ENCODE assay signal across 8 mouse cellular contexts in genomic region chr17:87671890-87672660, GRCm38 (mm10). TPM values are rescaled to one million over a fixed set of nuclear protein-coding genes. Genes with fewer than 3 reads are reported as not detected.
DNase-seq lines count a peak whose midpoint lies in the region; ATAC-seq and TF ChIP-seq lines count a peak whose summit lies in the region.

Msh2 (plus strand) TSS chr17:87672330.

- peak within 1 kb of the TSS; percentile 86 to 87 for H3K4me3 ChIP-seq in MEL (ENCODE audit: control insufficient read depth in 1 of 2, insufficient read depth in 1 of 2, low read depth in 2 of 2, low read length in 2 of 2)
- H3K4me3 ChIP-seq in cerebellum, adult 2 months (replicated peaks; ENCODE audit: insufficient read depth, low read depth, low read length) = peak within 1 kb of the TSS; percentile 80
- peak within 1 kb of the TSS; percentile 89 for H3K4me3 ChIP-seq in forebrain, postnatal 0 days (ENCODE audit: low read depth, low read length)
- peak within 1 kb of the TSS; percentile 80 for H3K4me3 ChIP-seq in lung, embryonic 15.5 days

- no peak for TF ChIP-seq EP300 in MEL (IDR thresholded peaks at IDR 0.05; ENCODE audit: low read depth in 1 of 2, low read length in 2 of 2)

- peaks cover 0 to 6% of the 10 kb centered on the region in 2 experiments; a peak in 1 of 4 replicates for H3K36me3 ChIP-seq in MEL (ENCODE audit: control insufficient read depth in 1 of 2, insufficient read depth in 2 of 2, low read length in 2 of 2)
- no peaks in the 10 kb centered on the region for H3K36me3 ChIP-seq in forebrain, postnatal 0 days (ENCODE audit: insufficient read depth)
- no peaks in the 10 kb centered on the region for H3K36me3 ChIP-seq in lung, embryonic 15.5 days

- under 1% methylated on average over 44 of the region's 44 CpGs for WGBS in cerebellum, adult 2 months
- 1% methylated on average over 44 of the region's 44 CpGs for WGBS in forebrain, postnatal 0 days
- under 1% methylated on average over 44 of the region's 44 CpGs for WGBS in lung, embryonic 15.5 days

- peak; percentile 99 for ATAC-seq in forebrain, postnatal 0 days
- ATAC-seq in lung, embryonic 15.5 days (ENCODE audit: borderline replicate concordance, extremely low read depth, low FRiP score, low TSS enrichment) = peak; percentile 100

- no peaks in the 10 kb centered on the region for H3K27me3 ChIP-seq in MEL (ENCODE audit: control insufficient read depth in 1 of 2, insufficient read depth in 2 of 2, low read length in 2 of 2)
- H3K27me3 ChIP-seq in cerebellum, adult 2 months (ENCODE audit: control insufficient read depth, insufficient read depth, low read length) = no peaks in the 10 kb centered on the region
- H3K27me3 ChIP-seq in forebrain, postnatal 0 days (ENCODE audit: insufficient read depth, low read length) = no peaks in the 10 kb centered on the region
- no peaks in the 10 kb centered on the region for H3K27me3 ChIP-seq in lung, embryonic 15.5 days

- TF ChIP-seq POLR2A in MEL (IDR thresholded peaks at IDR 0.05; ENCODE audit: control insufficient read depth in 1 of 2, insufficient read depth in 1 of 2, low read depth in 1 of 2, low read length in 2 of 2, poor library complexity in 1 of 2) = peak; percentile 88 to 89
- TF ChIP-seq POLR2A in cerebellum, adult 2 months (IDR thresholded peaks at IDR 0.05; ENCODE audit: borderline replicate concordance, insufficient read depth, low read length) = peak; percentile 94; the same call in 1 of the 2 replicates

- peaks cover 29% of the 10 kb centered on the region for H3K79me2 ChIP-seq in MEL (ENCODE audit: control insufficient read depth, insufficient read depth, low read length, poor library complexity)

- DNase-seq in MEL (ENCODE audit: low read depth, low spot score) = peak; percentile 99
- DNase-seq in cerebellum, adult 2 months = peak; percentile 98
- peak; percentile 98 for DNase-seq in forebrain, postnatal 0 days
- DNase-seq in heart, postnatal 4 days = peak; percentile 99
- DNase-seq in layer of hippocampus, adult 8-10 months (ENCODE audit: low spot score in 2 of 2) = peak; percentile 97 to 98
- peak; percentile 97 for DNase-seq in ovary, adult 18-20 months (ENCODE audit: low spot score)
- DNase-seq in thymus, postnatal 0 days (ENCODE audit: low spot score) = peak; percentile 99

- H3K27ac ChIP-seq in MEL (ENCODE audit: control insufficient read depth, low read depth, low read length) = peak within 1 kb of the TSS; percentile 67
- H3K27ac ChIP-seq in cerebellum, adult 2 months (ENCODE audit: insufficient read depth, low read length) = peak within 1 kb of the TSS; percentile 37
- H3K27ac ChIP-seq in forebrain, postnatal 0 days (ENCODE audit: low read depth, low read length) = peak within 1 kb of the TSS; percentile 78
- peak within 1 kb of the TSS; percentile 70 for H3K27ac ChIP-seq in lung, embryonic 15.5 days

- peaks cover 0 to 9% of the 10 kb centered on the region in 2 experiments; a peak in 2 of 4 replicates for H3K4me1 ChIP-seq in MEL (ENCODE audit: control insufficient read depth in 1 of 2, insufficient read depth in 2 of 2, low read length in 2 of 2)
- peaks cover 8% of the 10 kb centered on the region for H3K4me1 ChIP-seq in cerebellum, adult 2 months (ENCODE audit: control insufficient read depth, insufficient read depth, low read length)
- peaks cover 4% of the 10 kb centered on the region; the same call in 1 of the 2 replicates for H3K4me1 ChIP-seq in forebrain, postnatal 0 days (ENCODE audit: insufficient read depth)
- H3K4me1 ChIP-seq in lung, embryonic 15.5 days = peaks cover 20% of the 10 kb centered on the region

- no peaks in the 10 kb centered on the region for H3K9me3 ChIP-seq in MEL (replicated peaks; ENCODE audit: insufficient read depth, low read length)
- no peaks in the 10 kb centered on the region for H3K9me3 ChIP-seq in forebrain, postnatal 0 days (ENCODE audit: low read length)
- H3K9me3 ChIP-seq in lung, embryonic 15.5 days = no peaks in the 10 kb centered on the region

- peak within 1 kb of the TSS; percentile 84 for H3K4me2 ChIP-seq in forebrain, postnatal 0 days (ENCODE audit: low read depth)
- H3K4me2 ChIP-seq in lung, embryonic 15.5 days = peak within 1 kb of the TSS; percentile 77

- peak within 1 kb of the TSS; percentile 90 for H3K9ac ChIP-seq in MEL (ENCODE audit: control insufficient read depth, low read depth, low read length, poor library complexity, severe bottlenecking)
- peak within 1 kb of the TSS; percentile 66 for H3K9ac ChIP-seq in forebrain, postnatal 0 days
- peak within 1 kb of the TSS; percentile 76 for H3K9ac ChIP-seq in lung, embryonic 15.5 days

- no peak for TF ChIP-seq CTCF in MEL (IDR thresholded peaks at IDR 0.05 in 2 of 3, conservative IDR thresholded peaks at IDR 0.05 in 1 of 3; ENCODE audit: control insufficient read depth in 1 of 3, insufficient read depth in 1 of 3, low read depth in 2 of 3, low read length in 3 of 3, poor library complexity in 1 of 3, severe bottlenecking in 1 of 3)
- TF ChIP-seq CTCF in cerebellum, adult 2 months (IDR thresholded peaks at IDR 0.05; ENCODE audit: borderline replicate concordance, insufficient read depth, low read depth, low read length) = no peak; the same call in 1 of the 2 replicates
- TF ChIP-seq CTCF in forebrain, postnatal 0 days (IDR thresholded peaks at IDR 0.05; ENCODE audit: low read depth) = peak; percentile 8; the same call in 1 of the 2 replicates

- TF ChIP-seq RAD21 in MEL (IDR thresholded peaks at IDR 0.05; ENCODE audit: low read depth, low read length) = no peak

TF ChIP-seq in MEL, 35 proteins besides CTCF, POLR2A, EP300 and RAD21 (continues in another document):
- TF ChIP-seq POLR2AphosphoS5 (IDR thresholded peaks at IDR 0.05; ENCODE audit: borderline replicate concordance, low read depth, low read length) (no peak), CHD1 (IDR thresholded peaks at IDR 0.05; ENCODE audit: low read depth, low read length) (no peak), NELFE (IDR thresholded peaks at IDR 0.05; ENCODE audit: low read depth, low read length) (peak; percentile 92), MXI1 (IDR thresholded peaks at IDR 0.05; ENCODE audit: low read depth, low read length) (no peak), USF1 (IDR thresholded peaks at IDR 0.05; ENCODE audit: low read depth, low read length) (no peak), ZC3H11A (IDR thresholded peaks at IDR 0.05; ENCODE audit: low read depth, low read length) (no peak), CHD2 (IDR thresholded peaks at IDR 0.05; ENCODE audit: low read length) (no peak), TAL1 (IDR thresholded peaks at IDR 0.05; ENCODE audit: low read length) (no peak), TCF12 (IDR thresholded peaks at IDR 0.05; ENCODE audit: low read depth, low read length) (no peak), HCFC1 (IDR thresholded peaks at IDR 0.05; ENCODE audit: low read depth, low read length) (peak; percentile 70), ZNF384 (IDR thresholded peaks at IDR 0.05; ENCODE audit: low read depth, low read length) (no peak), POLR2AphosphoS2 (IDR thresholded peaks at IDR 0.05; ENCODE audit: low read length) (peak; percentile 78), MYB (IDR thresholded peaks at IDR 0.05; ENCODE audit: low read depth, low read length) (no peak), TBP (IDR thresholded peaks at IDR 0.05; ENCODE audit: low read depth, low read length) (peak; percentile 78), E2F4 (IDR thresholded peaks at IDR 0.05; ENCODE audit: borderline replicate concordance, low read depth, low read length) (peak; percentile 97), ZKSCAN1 (IDR thresholded peaks at IDR 0.05; ENCODE audit: low read depth, low read length) (no peak), BHLHE40 (IDR thresholded peaks at IDR 0.05; ENCODE audit: borderline replicate concordance, low read depth, low read length) (no peak), SIN3A (IDR thresholded peaks at IDR 0.05; ENCODE audit: low read length) (peak; percentile 77), UBTF (IDR thresholded peaks at IDR 0.05; ENCODE audit: borderline replicate concordance, insufficient read depth, low read depth, low read length) (no peak), MYC (IDR thresholded peaks at IDR 0.05; ENCODE audit: low read depth, low read length) (no peak), ZMIZ1 (IDR thresholded peaks at IDR 0.05; ENCODE audit: low read depth, low read length) (peak; percentile 87), MAFK (IDR thresholded peaks at IDR 0.05; ENCODE audit: borderline replicate concordance, low read depth, low read length) (no peak), ELF1 (IDR thresholded peaks at IDR 0.05; ENCODE audit: low read depth, low read length) (no peak), GATA1 (IDR thresholded peaks at IDR 0.05; ENCODE audit: low read depth, low read length) (no peak), KAT2A (conservative IDR thresholded peaks at IDR 0.05; ENCODE audit: low read depth, low read length) (no peak), MEF2A (IDR thresholded peaks at IDR 0.05; ENCODE audit: extremely low read depth, insufficient replicate concordance, low read depth, low read length, poor library complexity, severe bottlenecking) (no peak), NRF1 (IDR thresholded peaks at IDR 0.05; ENCODE audit: insufficient read depth, low read depth, low read length, poor library complexity, severe bottlenecking) (peak; percentile 96), ETS1 (IDR thresholded peaks at IDR 0.05; ENCODE audit: low read depth, low read length) (no peak), GABPA (IDR thresholded peaks at IDR 0.05; ENCODE audit: low read depth, low read length) (no peak), RCOR1 (IDR thresholded peaks at IDR 0.05; ENCODE audit: low read depth, low read length) (no peak), USF2 (IDR thresholded peaks at IDR 0.05; ENCODE audit: borderline replicate concordance in 1 of 2, insufficient read depth in 1 of 2, low read depth in 1 of 2, low read length in 2 of 2) (no peak), JUND (IDR thresholded peaks at IDR 0.05; ENCODE audit: low read depth, low read length) (no peak), SMC3 (IDR thresholded peaks at IDR 0.05; ENCODE audit: low read depth, low read length) (no peak)

RNA-seq across cellular contexts. Expression of gene Msh2, which starts in this region (rescaled TPM):
- total RNA-seq in MEL (2012; rRNA removed) = 42.5 and 43.0 TPM in 2 replicates
- 10 to 100 TPM in 1 of 2 experiments, not detected in 1; 40.8 TPM for polyA plus RNA-seq in MEL (2012; ENCODE audit: insufficient read depth in 1 of 2, insufficient read length in 2 of 2, low read depth in 1 of 2, low replicate concordance in 2 of 2, missing spikeins in 1 of 2)
- polyA plus RNA-seq in cerebellum, adult 2 months (2012; rRNA removed) = 25.5 and 26.7 TPM in 2 replicates
- 31.1 and 33.5 TPM in 2 replicates for total RNA-seq in forebrain, postnatal 0 days (2014; rRNA removed)
- 36.0 and 41.5 TPM in 2 replicates for polyA plus RNA-seq in forebrain, postnatal 0 days (2015; fragmentation: Nextera tagmentation; extraction: Ambion mirVana)
- 10 to 100 TPM; 17.9 to 18.6 TPM for total RNA-seq in heart, postnatal 4 days (2021)
- 10 to 100 TPM; 36.5 to 39.5 (median 38.1) TPM for total RNA-seq in layer of hippocampus, adult 8-10 months (2022)
- polyA plus RNA-seq in lung, embryonic 15.5 days (2015; fragmentation: Nextera tagmentation; extraction: Ambion mirVana) = 78.7 and 79.2 TPM in 2 replicates
- polyA plus RNA-seq in thymus, postnatal 0 days (2015; fragmentation: Nextera tagmentation; extraction: Ambion mirVana) = 88.5 and 89.2 TPM in 2 replicates

Comparison
In these comparisons a context has a peak if more than half of its experiments do, and no peak if none do; other contexts are left out.
1. Peak in every context shown above with its lines: DNase-seq, ATAC-seq, H3K4me3 ChIP-seq and H3K27ac ChIP-seq.